Mouse (Mus musculus) kidney, postnatal 10 days (tissue): ENCODE measurements at regions not wholly inside any gene's neighbourhood (a gene's known extent, or its start where the extent isn't known, plus 50 kb on each side); places are given as distances from the start of the nearest gene placed in this dataset.

ENCODE experiments used
- DNase-seq: peaks from one replicate; pipeline ENCODE4 v3.0.0; 2021; ENCODE audit warnings: mixed read lengths

- no peak for DNase-seq
These were observed 65.2 kb downstream of the Slc30a10 start for GRCm38 (mm10) chr1:185519811-185520210.

GRCm38 (mm10) chr1:185524020-185524419 is 69.4 kb downstream of the Slc30a10 start:
- no peak for DNase-seq

GRCm38 (mm10) chr1:185533471-185533870 is 78.8 kb downstream of the Slc30a10 start:
- DNase-seq = no peak

- no peak for DNase-seq
These were observed 79.5 kb downstream of the Slc30a10 start for GRCm38 (mm10) chr1:185534129-185534528.

DNA sequence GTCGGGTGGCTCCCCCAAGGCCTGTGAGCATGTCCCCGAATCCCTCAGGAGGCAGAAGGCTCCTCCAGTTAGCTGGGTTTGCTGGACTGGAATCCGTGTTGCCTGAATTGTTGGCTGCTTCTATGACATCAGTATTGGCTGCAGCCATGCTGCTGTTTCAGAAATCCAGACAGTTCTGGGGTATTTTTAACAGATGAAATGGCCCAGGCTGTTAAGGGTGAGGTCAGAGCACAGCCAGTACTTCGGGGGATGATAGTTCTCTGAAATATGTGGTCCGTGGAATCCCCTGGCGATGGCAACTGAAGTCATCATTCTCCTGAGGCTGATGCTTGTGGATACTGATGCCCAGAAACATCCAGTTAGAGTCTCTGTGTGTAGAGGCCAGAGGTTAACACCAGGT is 80.7 kb downstream of the Slc30a10 start:
- no peak for DNase-seq

DNA sequence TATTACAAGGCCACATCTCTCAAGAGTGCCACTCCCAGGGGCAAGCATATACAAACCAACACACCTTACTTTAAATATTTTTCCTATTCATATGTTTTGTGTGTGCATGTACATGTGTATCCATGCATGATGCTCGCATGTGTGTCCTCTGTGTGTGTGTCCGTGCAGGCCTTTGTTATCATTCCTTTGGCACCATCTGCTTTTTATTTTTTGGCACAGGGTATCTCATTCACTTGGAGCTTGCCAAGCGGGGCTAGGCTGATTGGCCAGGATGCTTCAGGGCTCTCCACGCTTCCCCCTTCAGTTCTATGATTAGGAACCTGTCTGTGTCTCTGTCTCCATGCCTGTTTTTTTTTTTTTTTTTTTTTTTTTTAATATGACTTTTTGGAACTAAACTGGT is 82.6 kb downstream of the Slc30a10 start:
- no peak for DNase-seq

GRCm38 (mm10) chr1:185539458-185539857 is 84.8 kb downstream of the Slc30a10 start:
- no peak for DNase-seq

DNA sequence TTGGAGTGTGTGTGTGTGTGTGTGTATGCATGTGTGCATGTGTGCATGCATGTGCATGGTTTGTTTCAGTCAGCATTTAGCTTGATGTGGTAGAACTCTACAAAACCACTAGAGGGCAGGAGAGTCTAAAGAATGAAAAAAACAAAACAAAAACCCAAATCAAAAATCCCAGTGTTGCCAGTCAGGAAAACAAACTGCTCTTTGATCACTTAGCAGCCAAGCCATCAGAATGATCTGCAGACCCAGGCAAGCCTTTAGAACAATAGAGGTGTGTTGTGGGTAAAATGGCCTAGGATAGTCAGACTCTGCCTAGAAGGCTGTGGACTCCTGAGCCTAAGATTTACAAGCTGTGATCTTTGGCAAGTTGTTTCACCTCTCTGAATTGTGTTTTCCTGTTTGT is 91.7 kb downstream of the Slc30a10 start:
- no peak for DNase-seq

GRCm38 (mm10) chr1:185572761-185573530 is 118.3 kb downstream of the Slc30a10 start:
- DNase-seq = no peak

- no peak for DNase-seq
These were observed 120.3 kb downstream of the Slc30a10 start for GRCm38 (mm10) chr1:185574978-185575377.

- no peak for DNase-seq
These were observed 125.2 kb downstream of the Slc30a10 start for GRCm38 (mm10) chr1:185579824-185580223.

DNA sequence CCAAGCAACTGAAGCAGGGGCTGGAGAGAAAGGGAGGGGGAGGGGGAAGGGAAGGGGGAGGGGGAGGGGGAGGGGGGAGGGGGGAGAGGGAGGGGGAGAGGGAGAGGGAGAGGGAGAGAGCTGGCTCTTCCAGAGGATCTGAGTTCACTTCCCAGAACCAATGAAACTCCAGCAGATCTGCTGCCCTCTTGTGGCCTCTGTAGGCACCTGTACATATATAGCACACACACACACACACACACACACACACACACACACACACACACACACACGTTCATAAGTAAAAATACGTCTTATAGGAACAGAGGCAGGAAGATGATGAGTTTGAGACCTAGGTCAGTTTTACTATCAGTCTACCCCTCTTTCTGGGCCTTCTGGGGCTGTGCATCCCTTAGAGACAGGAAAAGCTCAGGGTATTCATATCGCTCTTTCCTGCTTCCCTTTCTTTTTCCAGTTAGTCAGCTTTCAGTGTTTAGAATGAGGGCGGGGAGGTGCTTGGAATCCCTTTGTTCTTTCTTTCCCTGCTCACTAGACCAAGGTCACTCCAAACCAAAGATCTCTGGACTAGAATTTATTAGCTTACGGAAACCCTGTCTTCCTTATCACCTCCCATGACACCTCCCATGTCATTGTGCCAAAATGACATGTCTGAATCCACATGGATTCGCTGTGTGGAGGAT is 130.7 kb downstream of the Slc30a10 start:
- DNase-seq = no peak

- peak; percentile 43 for DNase-seq
These were observed 133.2 kb downstream of the Slc30a10 start for GRCm38 (mm10) chr1:185587671-185588347.

GRCm38 (mm10) chr1:185588348-185588719 is 133.7 kb downstream of the Slc30a10 start:
- no peak for DNase-seq

DNA sequence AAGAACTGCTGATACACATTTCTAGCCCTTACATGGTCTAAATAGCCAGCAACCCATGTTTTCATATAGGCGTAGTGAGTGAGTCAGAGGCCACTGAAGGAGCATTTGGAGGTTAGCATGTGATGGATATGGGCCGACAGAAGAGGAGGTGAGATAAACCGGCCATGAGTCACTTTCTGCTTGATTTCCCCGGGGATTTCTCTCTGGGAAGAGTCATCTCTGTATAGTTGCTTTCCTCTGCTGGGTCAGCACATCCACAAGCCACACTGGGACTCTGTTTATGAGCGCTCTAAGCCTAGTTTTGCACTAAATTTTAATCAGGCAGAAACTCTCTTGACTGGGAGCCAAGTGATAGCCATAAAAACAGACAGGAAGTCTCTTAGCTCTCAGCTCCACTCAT is 142.2 kb downstream of the Slc30a10 start:
- DNase-seq = no peak

DNA sequence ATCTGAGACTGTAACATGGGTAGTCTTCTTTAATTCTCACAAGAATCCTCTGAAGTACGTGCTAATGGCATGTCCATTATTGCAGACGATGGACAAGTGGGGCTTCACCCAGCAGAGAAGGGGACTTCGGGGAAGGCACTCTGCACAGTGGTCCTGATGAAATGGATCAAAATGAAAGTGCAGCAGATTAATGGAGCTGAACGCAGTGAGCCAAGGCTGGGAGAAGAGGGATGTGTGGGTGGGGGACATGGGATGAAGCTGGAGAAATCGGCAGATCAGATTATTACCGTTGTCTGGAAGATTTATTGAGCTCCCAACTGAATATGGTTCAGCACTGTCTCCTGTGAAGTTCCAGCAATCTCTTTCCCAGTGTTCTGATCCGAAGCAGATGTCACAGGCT is 143.9 kb downstream of the Slc30a10 start:
- no peak for DNase-seq

GRCm38 (mm10) chr1:185601166-185601565 is 146.5 kb downstream of the Slc30a10 start:
- DNase-seq = no peak

- DNase-seq = no peak
These were observed 151.3 kb downstream of the Slc30a10 start for GRCm38 (mm10) chr1:185605996-185606395.

GRCm38 (mm10) chr1:185607611-185608010 is 153.0 kb downstream of the Slc30a10 start:
- DNase-seq = no peak

- DNase-seq = no peak
These were observed 153.8 kb downstream of the Slc30a10 start for GRCm38 (mm10) chr1:185608440-185608839.

GRCm38 (mm10) chr1:185610586-185610985 is 155.9 kb downstream of the Slc30a10 start:
- peak; percentile 39 for DNase-seq

- DNase-seq = no peak
These were observed 161.3 kb downstream of the Slc30a10 start for GRCm38 (mm10) chr1:185615819-185616429.

GRCm38 (mm10) chr1:185617691-185618090 is 163.0 kb downstream of the Slc30a10 start:
- no peak for DNase-seq
